Mouse (Mus musculus) heart, postnatal 0 days (tissue): ENCODE data around the gene Abhd16a. TPM values are rescaled to one million over a fixed set of nuclear protein-coding genes. Genes with fewer than 3 reads are reported as not detected.
A peak's percentile ranks its signal among the peaks of the same experiment; 100 is the strongest.

Experiments
- ATAC-seq: fragments of 200-750 bp; cut with Nextera tagmentation; 2 replicates; pipeline ENCODE4 v1.8.0; 2017; ENCODE audit warnings: low read depth, moderate number of reproducible peaks, moderate library complexity; ENCODE audit not compliant: insufficient read depth
- DNase-seq: peaks from one replicate; pipeline ENCODE4 v3.0.0-alpha.2; 2016; ENCODE audit warnings: low spot score
- H3K27ac ChIP-seq: fragments of 300-500 bp; sonication (generic); 2 replicates; pipeline ENCODE4 v1.5.1; 2014; ENCODE audit warnings: low read depth, mild to moderate bottlenecking
- H3K27me3 ChIP-seq: fragments of 300-500 bp; sonication (generic); 2 replicates; pipeline ENCODE4 v1.6.1; 2014; ENCODE audit warnings: low read length, mixed read lengths; ENCODE audit not compliant: control insufficient read depth, insufficient read depth
- H3K36me3 ChIP-seq: fragments of 300-500 bp; sonication (generic); replicated peaks from 2 replicates; pipeline ENCODE4 v1.6.1; 2014; ENCODE audit warnings: low read length, mixed read lengths; ENCODE audit not compliant: control insufficient read depth, insufficient read depth
- H3K4me1 ChIP-seq: fragments of 300-500 bp; sonication (generic); 2 replicates; pipeline ENCODE4 v1.6.1; 2014; ENCODE audit warnings: antibody characterized with exemption; ENCODE audit not compliant: control insufficient read depth, insufficient read depth
- H3K4me2 ChIP-seq: fragments of 300-500 bp; sonication (generic); 2 replicates; pipeline ENCODE4 v1.6.1; 2014; ENCODE audit warnings: low read depth, mild to moderate bottlenecking, low read length, moderate library complexity
- H3K4me3 ChIP-seq: fragments of 300-500 bp; sonication (generic); 2 replicates; pipeline ENCODE4 v1.5.1; 2014; ENCODE audit warnings: low read depth, low read length
- H3K9ac ChIP-seq: fragments of 300-500 bp; sonication (generic); replicated peaks from 2 replicates; pipeline ENCODE4 v1.6.1; 2014; ENCODE audit warnings: low read depth, low read length, mixed read lengths
- H3K9me3 ChIP-seq: fragments of 300-500 bp; sonication (generic); replicated peaks from 2 replicates; pipeline ENCODE4 v1.6.1; 2016; ENCODE audit warnings: low read length; ENCODE audit not compliant: control insufficient read depth
- CTCF ChIP-seq: IDR thresholded peaks from 2 replicates; pipeline ENCODE4 v1.5.1; 2016; ENCODE audit warnings: antibody characterized with exemption, control low read depth, low read depth
- EP300 ChIP-seq: IDR thresholded peaks from 2 replicates; pipeline ENCODE4 v1.6.1; 2016; ENCODE audit warnings: antibody characterized with exemption, low read depth
- WGBS: fragments of 180-500 bp; shearing (Covaris S2); extraction: QIAGEN DNeasy Blood & Tissue Kit; methylation state at CpG from one replicate; pipeline ENCODE4 v1.1.7; 2014; 5-methylcytosine and 5-hydroxymethylcytosine counted together
- polyA plus RNA-seq: library from polyadenylated mRNA; unstranded; fragments of >200 nt; fragmentation: Nextera tagmentation; extraction: Ambion mirVana; gene quantifications from 2 replicates; pipeline ENCODE4 v1.2.1, GENCODE M21; 2015
- total RNA-seq: library from RNA; depleted of rRNA; stranded (reverse); fragments of >200 nt; gene quantifications from 2 replicates; pipeline ENCODE4 v1.2.3, GENCODE M21; 2014; ENCODE audit warnings: low replicate concordance; rRNA removed

The Abhd16a gene
- total RNA-seq, result 74.3 and 131 TPM in 2 replicates
- polyA plus RNA-seq, result 73.2 and 74.1 TPM in 2 replicates

GRCm38 (mm10) chr17:35088825-35089644 lies at the start of gene Abhd16a:
Gene Abhd16a, plus strand, starts transcription at chr17:35089263.
- H3K27me3 ChIP-seq, result no peaks in the 10 kb centered on the region
- peak within 1 kb of the TSS; percentile 96 for H3K27ac ChIP-seq
- H3K4me2 ChIP-seq, result peak within 1 kb of the TSS; percentile 72
- peaks cover 5% of the 10 kb centered on the region; the same call in 1 of the 2 replicates for H3K4me1 ChIP-seq
- peaks cover 17% of the 10 kb centered on the region for H3K36me3 ChIP-seq
- peak; percentile 80; the same call in 1 of the 2 replicates for TF ChIP-seq EP300
- no peak for TF ChIP-seq CTCF
- 3% methylated on average over 51 of the region's 67 CpGs for WGBS
- H3K4me3 ChIP-seq, result peak within 1 kb of the TSS; percentile 63
- peak; percentile 95 for DNase-seq
- H3K9ac ChIP-seq, result peak within 1 kb of the TSS; percentile 86
- ATAC-seq, result peak; percentile 99
- H3K9me3 ChIP-seq, result no peaks in the 10 kb centered on the region

GRCm38 (mm10) chr17:35043794-35044193 lies 45.3 kb upstream of the Abhd16a start:
- Histone ChIP-seq H3K4me2 (no peak overlapping the region), H3K9me3 (no peaks in the 10 kb centered on the region), H3K4me3 (no peak overlapping the region), H3K27me3 (no peaks in the 10 kb centered on the region), H3K9ac (no peak overlapping the region), H3K27ac (peak overlapping the region; percentile 93), H3K36me3 (no peaks in the 10 kb centered on the region), H3K4me1 (peaks cover 27% of the 10 kb centered on the region)
- 66% methylated on average over 4 of the region's 4 CpGs for WGBS
- no peak for DNase-seq
- TF ChIP-seq EP300 (no peak), CTCF (no peak)
- ATAC-seq, result no peak

DNA sequence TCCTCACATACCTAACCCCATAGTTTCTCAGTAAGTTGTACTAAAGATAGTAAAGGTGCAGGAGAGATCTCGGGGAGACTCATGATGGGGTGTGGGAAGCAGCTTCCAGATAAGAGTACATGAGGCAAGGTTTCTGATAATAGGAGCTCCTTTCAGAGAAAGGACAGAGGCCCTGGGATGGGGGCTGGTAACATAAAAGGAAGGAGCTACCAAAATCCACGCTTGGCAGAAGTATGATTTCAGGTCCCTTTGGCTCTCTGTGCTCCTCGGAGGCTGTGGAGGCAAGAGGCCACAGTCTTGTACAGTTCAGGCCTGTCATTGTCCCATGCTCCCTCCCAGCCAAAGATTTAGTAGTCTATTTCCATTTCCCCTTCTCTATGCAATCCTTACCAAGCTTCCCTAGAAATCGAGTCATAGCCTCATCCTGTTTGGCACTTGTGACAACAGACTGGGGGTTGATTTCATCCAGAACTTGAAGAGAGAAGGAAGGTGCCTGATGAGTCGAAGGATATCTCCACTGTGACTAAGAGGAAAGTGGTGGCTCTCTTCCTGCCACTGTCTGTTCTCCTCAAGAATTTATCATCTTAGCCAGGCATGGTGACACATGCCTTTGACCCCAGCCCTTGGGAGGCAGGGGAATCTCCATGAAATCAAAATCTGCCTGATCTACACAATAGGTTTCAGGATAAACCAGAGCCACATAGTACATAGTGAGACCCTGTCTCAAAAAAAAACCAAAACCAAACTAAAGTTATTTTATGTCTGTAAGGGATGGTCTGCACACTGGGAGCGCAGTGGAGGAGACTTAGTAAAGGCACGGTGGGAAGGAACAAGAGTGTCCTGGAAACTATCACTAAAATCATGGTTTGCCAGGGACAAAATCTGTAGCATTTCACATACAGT lies 43.9 kb upstream of the Abhd16a start:
- Histone ChIP-seq H3K9ac (peak overlapping the region; percentile 77), H3K4me1 (peaks cover 34% of the 10 kb centered on the region), H3K9me3 (no peaks in the 10 kb centered on the region), H3K36me3 (no peaks in the 10 kb centered on the region), H3K27me3 (no peaks in the 10 kb centered on the region), H3K4me2 (peak overlapping the region; percentile 96), H3K4me3 (peak overlapping the region; percentile 61), H3K27ac (peak overlapping the region; percentile 93)
- WGBS, result 51% methylated on average over 7 of the region's 7 CpGs
- DNase-seq, result no peak
- no peak for TF ChIP-seq CTCF
- no peak for TF ChIP-seq EP300
- no peak for ATAC-seq

- H3K27ac ChIP-seq, result peak overlapping the region; percentile 93
- WGBS, result 4% methylated on average over 48 of the region's 48 CpGs
- TF ChIP-seq EP300 (no peak), CTCF (no peak)
- H3K9me3 ChIP-seq, result no peaks in the 10 kb centered on the region
- no peaks in the 10 kb centered on the region for H3K27me3 ChIP-seq
- H3K4me3 ChIP-seq, result peak overlapping the region; percentile 61
- H3K4me1 ChIP-seq, result peaks cover 34% of the 10 kb centered on the region
- H3K4me2 ChIP-seq, result peak overlapping the region; percentile 96
- H3K9ac ChIP-seq, result peak overlapping the region; percentile 77
- peak; percentile 52; the same call in 1 of the 2 replicates for ATAC-seq
- no peak for DNase-seq
- no peaks in the 10 kb centered on the region for H3K36me3 ChIP-seq
Measured at GRCm38 (mm10) chr17:35045807-35046680, 43.0 kb upstream of the Abhd16a start.
